Mouse (Mus musculus) frontal cortex, postnatal 14 days (tissue): ENCODE measurements around the gene Sncb.

Experiments
- DNase-seq, 2 experiments: peaks; one replicate each; pipeline ENCODE4 v3.0.0; 2022; ENCODE audit warnings: low spot score in 2 of 2

Gene Sncb

DNA sequence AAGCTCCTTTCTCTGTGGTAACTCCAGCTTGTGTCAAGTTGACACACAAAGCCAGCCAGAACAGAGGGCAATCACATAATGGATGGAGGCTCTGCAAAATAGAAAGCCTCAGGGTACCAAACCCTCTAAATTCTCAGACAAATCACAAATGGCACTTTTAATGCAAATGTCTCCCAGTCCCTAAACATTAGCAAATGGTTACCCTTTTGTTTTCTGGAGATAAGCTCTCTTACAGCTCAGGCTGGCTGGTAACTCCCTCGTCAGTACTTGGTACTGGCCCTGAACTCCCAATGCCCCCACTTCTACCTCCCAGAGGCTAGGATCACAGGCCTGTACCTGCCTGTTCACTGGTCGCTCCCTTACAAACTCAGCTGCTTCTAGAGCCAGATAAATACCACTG is 16.8 kb upstream of the Sncb start:
- no peak for DNase-seq

DNA sequence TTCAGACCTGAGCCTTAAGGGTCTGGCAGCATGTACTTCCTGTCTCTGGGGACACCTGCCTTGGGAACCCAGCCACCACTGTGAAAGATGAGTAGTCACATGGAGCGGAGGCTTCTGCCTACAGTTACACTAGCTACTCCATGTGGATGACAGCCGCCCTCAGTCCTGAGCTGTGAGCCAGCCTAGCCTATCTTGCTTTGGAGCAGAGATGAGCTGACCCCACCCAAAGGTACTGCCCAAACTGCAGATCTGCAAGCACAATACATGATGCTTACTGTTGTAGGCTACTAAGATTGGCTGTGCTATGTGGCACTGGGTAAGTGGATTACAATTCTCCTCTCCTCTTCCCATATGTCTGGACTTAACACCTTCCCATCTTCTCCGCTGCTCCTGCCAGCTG is 14.7 kb upstream of the Sncb start:
- DNase-seq = no peak

GRCm38 (mm10) chr13:54780592-54780991 is 14.2 kb upstream of the Sncb start:
- no peak for DNase-seq

DNA sequence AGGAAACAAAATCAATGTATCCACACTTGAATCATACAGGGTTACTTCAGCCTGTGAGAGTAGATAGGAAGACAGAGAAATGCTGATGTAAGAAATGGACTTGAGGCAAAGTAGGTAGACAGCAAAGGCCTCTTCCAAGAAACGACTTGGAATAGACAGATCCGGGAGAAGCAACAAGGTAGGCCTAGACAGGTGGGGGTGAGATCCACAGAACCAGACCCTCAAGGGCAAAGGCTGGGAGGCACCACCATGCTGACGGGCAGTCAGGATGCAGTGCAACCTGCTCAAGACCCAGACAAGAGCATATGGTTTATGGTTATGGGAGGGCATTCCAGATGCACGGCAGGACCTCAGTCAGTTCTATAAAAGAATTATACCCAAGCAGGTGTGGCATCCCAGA is 617 bp upstream of the Sncb start:
- DNase-seq = no peak

DNA sequence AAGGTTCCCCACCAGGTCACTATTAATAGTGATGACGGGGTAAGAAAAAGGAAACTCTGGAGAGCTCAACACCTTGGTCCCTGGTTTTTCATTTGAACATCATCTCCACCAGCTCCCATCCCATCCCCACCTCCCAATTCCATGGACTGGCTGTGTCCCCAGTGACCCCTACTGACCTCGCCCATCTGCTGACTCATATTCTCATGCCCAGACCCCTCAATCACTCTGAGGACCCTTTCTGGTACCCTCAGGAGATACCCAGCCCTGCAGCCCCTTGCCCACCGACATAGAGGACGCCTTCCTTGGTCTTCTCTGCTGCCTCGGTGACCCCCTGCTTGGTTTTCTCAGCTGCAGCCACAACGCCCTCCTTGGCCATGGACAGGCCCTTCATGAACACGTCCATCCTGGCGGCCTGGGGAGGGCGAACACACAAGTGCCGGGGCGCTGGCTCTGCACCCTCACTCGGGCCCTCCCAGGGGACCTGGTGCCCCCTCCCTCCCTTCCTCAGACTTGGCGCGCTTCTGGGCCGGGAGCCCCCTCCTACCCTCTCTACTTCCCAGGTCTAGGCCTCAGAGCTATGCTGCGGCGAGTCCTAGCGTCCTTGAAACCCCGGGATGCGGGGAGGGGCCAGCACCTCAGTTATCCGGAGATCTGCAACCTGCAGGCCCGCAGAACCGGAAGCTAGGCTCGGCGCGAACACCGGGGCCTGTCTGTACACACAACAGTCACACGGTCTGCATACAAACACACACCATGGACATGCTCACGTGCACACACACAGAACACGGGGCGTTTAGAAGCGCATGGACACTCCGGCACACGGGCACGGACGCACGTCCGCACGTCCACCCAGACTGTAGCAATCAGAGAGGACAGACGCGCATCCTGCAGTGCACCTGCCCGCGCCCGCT is 859 bp downstream of the Sncb start:
- DNase-seq = no peak

GRCm38 (mm10) chr13:54760906-54761305 is 5.5 kb downstream of the Sncb start:
- DNase-seq = no peak

- DNase-seq = peak; percentile 74 to 80
Measured at GRCm38 (mm10) chr13:54760164-54760795, 6.1 kb downstream of the Sncb start.

GRCm38 (mm10) chr13:54759496-54759895 is 6.9 kb downstream of the Sncb start:
- no peak for DNase-seq

DNA sequence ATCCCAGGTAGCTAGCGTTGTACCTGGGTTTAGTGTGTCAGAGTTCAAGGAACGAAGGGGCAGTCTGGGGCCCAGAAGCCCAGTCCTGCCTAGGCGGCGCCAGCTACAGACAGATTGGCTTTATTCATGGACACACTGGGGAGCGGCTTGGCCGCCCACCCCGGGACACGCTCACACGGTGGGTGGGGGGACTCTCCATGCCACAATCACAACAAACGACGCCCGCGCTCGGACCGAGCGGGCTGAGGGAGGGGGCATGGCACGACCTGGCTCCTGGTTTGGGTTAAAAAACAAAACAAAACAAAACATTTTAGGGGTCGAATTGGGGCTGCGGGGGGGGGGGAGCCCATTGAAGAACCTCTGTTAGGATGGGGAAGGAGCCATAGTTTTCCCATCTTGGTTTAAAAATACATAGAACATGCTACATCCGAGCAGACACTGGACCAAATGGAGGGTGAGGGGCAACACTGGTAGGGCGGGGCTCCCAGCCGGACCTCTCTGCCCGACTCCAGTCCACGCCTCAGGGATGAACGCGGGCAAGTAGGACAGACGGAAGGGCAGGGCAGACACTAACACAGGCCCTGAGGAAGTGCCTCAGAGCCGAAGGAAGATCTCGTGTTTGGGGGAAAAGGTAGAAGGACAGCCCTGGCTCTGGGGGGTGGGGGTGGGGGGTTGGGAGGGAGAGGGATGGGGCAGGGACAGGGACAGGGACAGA is 7.5 kb downstream of the Sncb start:
- DNase-seq = no peak

GRCm38 (mm10) chr13:54758045-54758755 is 8.2 kb downstream of the Sncb start:
- DNase-seq = peak; percentile 87

GRCm38 (mm10) chr13:54757093-54757830 is 9.1 kb downstream of the Sncb start:
- no peak for DNase-seq

DNA sequence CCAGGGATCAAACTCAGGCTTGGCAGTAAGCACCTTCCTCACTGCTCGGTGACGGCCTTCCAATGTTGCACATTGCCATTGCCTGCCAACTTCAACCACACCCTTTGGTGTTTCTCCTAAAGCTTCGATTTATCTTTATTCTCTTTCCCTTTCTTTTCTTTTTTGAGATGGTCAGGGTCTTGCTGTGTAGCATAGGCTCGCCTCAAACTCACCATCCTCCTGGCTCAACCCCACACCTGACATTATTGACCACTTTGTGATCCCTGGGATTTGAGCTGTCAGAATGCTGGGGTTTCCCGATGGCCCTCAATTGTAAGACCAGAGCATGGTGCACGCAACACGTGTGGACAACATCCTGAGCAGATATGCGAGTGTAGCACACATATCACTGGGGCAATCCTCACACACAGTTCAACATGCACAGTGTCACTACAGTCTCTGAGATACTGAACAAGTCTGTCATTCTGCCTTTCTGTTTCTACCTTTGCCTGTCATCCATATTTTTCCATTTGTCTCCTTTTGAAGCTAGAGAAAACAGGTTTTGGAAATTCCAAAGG is 10.2 kb downstream of the Sncb start:
- DNase-seq = no peak

- no peak for DNase-seq
Measured at GRCm38 (mm10) chr13:54755201-54755830, 11.1 kb downstream of the Sncb start.

DNA sequence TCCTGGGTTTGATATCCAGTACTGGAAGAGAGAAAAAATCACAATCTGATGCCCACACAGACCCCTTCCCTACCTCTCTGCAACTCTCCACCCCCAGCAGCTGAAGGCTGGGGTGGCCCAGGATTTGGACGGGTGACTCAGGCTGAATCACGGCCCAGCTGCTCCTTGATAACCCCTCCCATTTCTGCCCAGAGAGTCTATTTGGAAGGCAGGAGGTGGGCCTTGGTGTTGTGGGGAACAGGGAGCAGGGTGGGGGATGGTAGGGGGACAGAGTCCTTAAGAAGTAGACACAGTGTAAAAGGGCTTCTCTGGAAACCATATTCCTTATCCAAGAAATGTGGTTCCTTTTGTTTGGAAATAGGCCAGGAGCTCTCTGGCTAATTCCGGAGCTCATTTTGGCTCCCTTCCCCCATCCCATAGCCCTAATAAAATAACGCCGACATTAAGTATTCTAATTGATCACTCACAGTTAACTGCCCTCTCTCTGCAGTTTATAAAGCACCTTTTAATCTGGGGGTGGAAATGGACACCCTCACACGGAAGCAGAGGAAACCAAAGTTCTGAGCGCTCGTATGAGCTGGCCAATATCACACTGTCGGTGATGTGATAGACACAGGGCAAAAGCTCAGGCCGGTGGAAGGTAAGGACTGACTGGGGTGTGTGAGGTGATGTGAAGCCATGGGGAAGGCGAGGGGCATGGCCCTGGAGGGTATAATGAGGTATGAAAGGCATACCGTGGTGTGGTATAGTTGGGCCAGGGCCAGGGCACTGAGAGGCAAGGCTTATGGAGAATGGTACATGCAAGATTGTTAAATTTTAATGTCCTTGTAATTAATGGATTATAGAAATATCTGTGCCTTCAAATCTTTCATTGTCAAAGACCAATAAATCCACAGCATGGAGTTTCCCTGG is 12.0 kb downstream of the Sncb start:
- peak in 1 of 2 experiments; percentile 5 for DNase-seq

GRCm38 (mm10) chr13:54753733-54754132 is 12.7 kb downstream of the Sncb start:
- no peak for DNase-seq

DNA sequence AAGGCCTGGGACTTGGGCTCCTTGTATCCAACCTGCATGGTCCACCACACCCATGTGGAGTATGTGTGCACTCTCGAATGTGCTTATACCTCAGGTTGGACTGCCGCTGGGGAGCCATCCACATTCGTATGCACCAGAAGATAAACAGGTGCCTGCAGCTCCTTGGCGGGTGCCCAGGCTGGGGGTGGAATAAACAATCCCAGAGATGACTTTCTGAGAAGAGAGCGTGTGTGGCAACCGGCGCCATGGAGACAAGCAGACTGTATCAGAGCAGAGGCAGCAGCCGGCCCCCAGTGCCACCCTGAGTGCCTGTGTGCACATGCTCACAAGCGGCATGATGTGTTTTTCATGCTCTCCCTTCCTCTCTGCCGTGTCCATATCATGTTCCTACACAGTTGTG is 13.7 kb downstream of the Sncb start:
- DNase-seq = peak; percentile 78 to 82

DNA sequence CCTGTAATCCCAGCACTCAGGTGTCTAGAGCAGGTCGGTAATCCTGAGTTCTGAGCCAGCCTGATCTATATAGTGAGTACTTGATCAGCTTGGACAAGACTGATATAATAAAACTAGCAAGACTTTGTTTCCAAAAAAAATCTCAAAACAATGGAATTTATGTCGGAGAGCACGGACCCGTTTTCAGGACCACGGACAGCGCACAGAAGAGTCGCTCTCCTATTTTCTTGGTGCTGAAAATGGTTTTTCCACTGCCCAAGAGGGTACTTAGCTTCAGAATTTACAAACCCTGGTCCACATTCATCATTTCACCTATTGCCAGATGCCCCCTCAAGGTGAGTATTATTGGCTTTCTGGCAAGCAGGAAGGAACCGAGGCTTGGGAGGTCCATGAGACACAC is 15.7 kb downstream of the Sncb start:
- DNase-seq = no peak

- no peak for DNase-seq
Measured at GRCm38 (mm10) chr13:54749864-54750411, 16.5 kb downstream of the Sncb start, which contains the start of gene Gprin1. TSS of gene Gprin1 (minus strand) at chr13:54749874.
